In genomic region chr13:21940213-21940612, GRCm38 (mm10) we compare ENCODE assay signal across 8 mouse cellular contexts. TPM values are rescaled to one million over a fixed set of nuclear protein-coding genes. Genes with fewer than 3 reads are reported as not detected.
DNase-seq lines count a peak whose midpoint lies in the region; ATAC-seq lines count a peak whose summit lies in the region.

No protein-coding gene starts in this region.

- peak; percentile 63 for ATAC-seq in megakaryocyte, adult 5-6 weeks (ENCODE audit: poor library complexity, severe bottlenecking)

- peak; percentile 92 to 99 for DNase-seq in adrenal gland, adult (ENCODE audit: inconsistent age in 2 of 2, low spot score in 1 of 2)
- peak; percentile 96 for DNase-seq in embryo, embryonic 10 days (ENCODE audit: low spot score)
- peak; percentile 70 for DNase-seq in gastrocnemius, postnatal 10 days
- peak; percentile 94 for DNase-seq in induced T-regulatory cell, adult 2 months (ENCODE audit: low read depth)
- DNase-seq in left cerebral cortex, adult 8-10 months (ENCODE audit: low spot score in 2 of 2), result peak; percentile 80 to 92
- peak; percentile 91 for DNase-seq in right cerebral cortex, adult 18-20 months
- DNase-seq in urinary bladder, adult 2 months (ENCODE audit: low spot score), result peak; percentile 52

RNA-seq across cellular contexts. Expression of gene Zfp184, which starts 4.7 kb away (rescaled TPM):
- total RNA-seq in gastrocnemius, postnatal 10 days (2021), result 1 to 10 TPM in 1 of 2 experiments, under 1 TPM in 1; 0.73 to 1.2 TPM
- total RNA-seq in left cerebral cortex, adult 8-10 months (2022), result 1 to 10 TPM; 2.4 to 4.1 (median 3.3) TPM
- 0.23 and 0.36 TPM in 2 replicates for total RNA-seq in megakaryocyte, adult 5-6 weeks (2015)
- 0.65 TPM in 1 of 2 replicates, not detected in the other for total RNA-seq in megakaryocyte, adult 5-6 weeks (2017)
- 1.7 TPM in 2 replicates for polyA plus RNA-seq in urinary bladder, adult 2 months (2012; rRNA removed)

RNA-seq across cellular contexts. Expression of gene Pom121l2, which starts 40.8 kb away (rescaled TPM):
- total RNA-seq in gastrocnemius, postnatal 10 days (2021), result not detected
- total RNA-seq in left cerebral cortex, adult 8-10 months (2022), result not detected
- total RNA-seq in megakaryocyte, adult 5-6 weeks (2015), result not detected in 2 replicates
- total RNA-seq in megakaryocyte, adult 5-6 weeks (2017), result not detected in 2 replicates
- not detected in 2 replicates for polyA plus RNA-seq in urinary bladder, adult 2 months (2012; rRNA removed)

Comparison
In these comparisons a context has a peak if more than half of its experiments do, and no peak if none do; other contexts are left out.
1. Peak in every context shown above with its lines: DNase-seq and ATAC-seq.